Mouse (Mus musculus): ENCODE results near the gene Ankrd34a. TPM values are rescaled to one million over a fixed set of nuclear protein-coding genes. Genes with fewer than 3 reads are reported as not detected.

Gene Ankrd34a
- total RNA-seq, 2 experiments from 2014 or later = 1.9 to 2.4 TPM

Other genes starting within 250 kb of the Ankrd34a start
- gene BC107364, start 144.3 kb upstream of the Ankrd34a start, total RNA-seq (2021) = not detected
- 100 to 1,000 TPM; 266 to 290 TPM for gene Hfe2, start 71.5 kb upstream of the Ankrd34a start, total RNA-seq (2021)
- gene Txnip, start 38.7 kb upstream of the Ankrd34a start, total RNA-seq (2021) = 100 to 1,000 TPM; 341 to 607 TPM
- 1 to 10 TPM; 1.1 to 2.1 TPM for gene Gm16253, start 19.7 kb upstream of the Ankrd34a start, total RNA-seq (2021)
- 10 to 100 TPM; 25.2 to 25.9 TPM for gene Polr3gl, start 2.5 kb upstream of the Ankrd34a start, total RNA-seq (2021)
- 10 to 100 TPM; 25.4 to 27.2 TPM for gene Lix1l, start 4.5 kb downstream of the Ankrd34a start, total RNA-seq (2021)
- 10 to 100 TPM; 27.9 to 34.1 TPM for gene Rbm8a, start 33.3 kb downstream of the Ankrd34a start, total RNA-seq (2021)
- 10 to 100 TPM; 30.2 to 32.6 TPM for gene Pex11b, start 38.7 kb downstream of the Ankrd34a start, total RNA-seq (2021)
- under 1 TPM; 0.14 to 0.16 TPM for gene Gm42957, start 38.8 kb downstream of the Ankrd34a start, total RNA-seq (2021)
- gene Itga10, start 48.9 kb downstream of the Ankrd34a start, total RNA-seq (2021) = 1 to 10 TPM in 1 of 2 experiments, under 1 TPM in 1; 0.84 to 1.0 TPM
- under 1 TPM; 0.60 to 0.95 TPM for gene Ankrd35, start 73.5 kb downstream of the Ankrd34a start, total RNA-seq (2021)
- 10 to 100 TPM; 14.0 to 17.5 TPM for gene Pias3, start 99.7 kb downstream of the Ankrd34a start, total RNA-seq (2021)
- gene Nudt17, start 111.9 kb downstream of the Ankrd34a start, total RNA-seq (2021) = 1 to 10 TPM; 2.3 to 3.2 TPM
- gene Polr3c, start 131.0 kb downstream of the Ankrd34a start, total RNA-seq (2021) = 10 to 100 TPM; 23.1 to 25.2 TPM
- gene Rnf115, start 131.0 kb downstream of the Ankrd34a start, total RNA-seq (2021) = 10 to 100 TPM; 22.8 to 23.3 TPM
- not detected for gene Pdzk1, start 232.6 kb downstream of the Ankrd34a start, total RNA-seq (2021)
- not detected for gene Cd160, start 232.7 kb downstream of the Ankrd34a start, total RNA-seq (2021)